Mouse (Mus musculus): ENCODE results near the gene Rhod. TPM values are rescaled to one million over a fixed set of nuclear protein-coding genes. Genes with fewer than 3 reads are reported as not detected.
"Not testable (repeated sequence)": the region's sequence is repeated elsewhere in the genome, so short reads cannot be mapped to it uniquely, and the experiment has no call there.

Rhod gene
- polyA plus RNA-seq, 1 experiment from 2014 or later: 6.5 TPM

GRCm38 (mm10) chr19:4382303-4382702 is 56.9 kb downstream of the Rhod start:
- not testable (repeated sequence) for H3K27ac ChIP-seq; ATAC-seq (ENCODE audit: low read depth); H3K4me2 ChIP-seq; H3K4me1 ChIP-seq (replicated peaks); H3K27me3 ChIP-seq; H3K9me3 ChIP-seq (replicated peaks); H3K4me3 ChIP-seq (replicated peaks); H3K9ac ChIP-seq; DNase-seq
- peaks cover 28% of the 10 kb centered on the region for H3K36me3 ChIP-seq
- WGBS (ENCODE audit: insufficient replicate concordance): 86% methylated on average over 1 of the region's 1 CpGs

Other genes with a start within 250 kb of the Rhod start
- gene Tbc1d10c, start 248.1 kb downstream of the Rhod start, polyA plus RNA-seq (2015; fragmentation: Nextera tagmentation; extraction: Ambion mirVana): 3.7 TPM in 2 replicates
- 517 and 527 TPM in 2 replicates for gene Ppp1ca, start 247.4 kb downstream of the Rhod start, polyA plus RNA-seq (2015; fragmentation: Nextera tagmentation; extraction: Ambion mirVana)
- 17.4 and 20.7 TPM in 2 replicates for gene Rad9a, start 237.8 kb downstream of the Rhod start, polyA plus RNA-seq (2015; fragmentation: Nextera tagmentation; extraction: Ambion mirVana)
- 0.35 and 0.46 TPM in 2 replicates for gene Clcf1, start 225.2 kb downstream of the Rhod start, polyA plus RNA-seq (2015; fragmentation: Nextera tagmentation; extraction: Ambion mirVana)
- gene AC109138.7, start 225.1 kb downstream of the Rhod start, polyA plus RNA-seq (2015; fragmentation: Nextera tagmentation; extraction: Ambion mirVana): not detected in 2 replicates
- gene Pold4, start 207.5 kb downstream of the Rhod start, polyA plus RNA-seq (2015; fragmentation: Nextera tagmentation; extraction: Ambion mirVana): 8.3 and 12.3 TPM in 2 replicates
- 1.3 and 1.7 TPM in 2 replicates for gene Ssh3, start 170.3 kb downstream of the Rhod start, polyA plus RNA-seq (2015; fragmentation: Nextera tagmentation; extraction: Ambion mirVana)
- gene Ankrd13d, start 156.3 kb downstream of the Rhod start, polyA plus RNA-seq (2015; fragmentation: Nextera tagmentation; extraction: Ambion mirVana): 0.57 and 0.74 TPM in 2 replicates
- 10.1 and 10.3 TPM in 2 replicates for gene Grk2, start 133.2 kb downstream of the Rhod start, polyA plus RNA-seq (2015; fragmentation: Nextera tagmentation; extraction: Ambion mirVana)
- 10.9 and 15.4 TPM in 2 replicates for gene Kdm2a, start 41.1 kb downstream of the Rhod start, polyA plus RNA-seq (2015; fragmentation: Nextera tagmentation; extraction: Ambion mirVana)
- 0.17 and 0.22 TPM in 2 replicates for gene Syt12, start 38.0 kb upstream of the Rhod start, polyA plus RNA-seq (2015; fragmentation: Nextera tagmentation; extraction: Ambion mirVana)
- gene 2010003K11Rik, start 59.2 kb upstream of the Rhod start, polyA plus RNA-seq (2015; fragmentation: Nextera tagmentation; extraction: Ambion mirVana): not detected in 2 replicates
- gene Pcx, start 71.0 kb upstream of the Rhod start, polyA plus RNA-seq (2015; fragmentation: Nextera tagmentation; extraction: Ambion mirVana): 31.4 and 35.1 TPM in 2 replicates
- 0.43 and 0.59 TPM in 2 replicates for gene Lrfn4, start 176.2 kb upstream of the Rhod start, polyA plus RNA-seq (2015; fragmentation: Nextera tagmentation; extraction: Ambion mirVana)
- 31.3 and 32.3 TPM in 2 replicates for gene Rce1, start 186.2 kb upstream of the Rhod start, polyA plus RNA-seq (2015; fragmentation: Nextera tagmentation; extraction: Ambion mirVana)

Data from liver, embryonic 13.5 days (tissue).